Mouse (Mus musculus) midbrain, embryonic 12.5 days (tissue): ENCODE measurements around the gene Apon. TPM values are rescaled to one million over a fixed set of nuclear protein-coding genes. Genes with fewer than 3 reads are reported as not detected.

Experiments used
- ATAC-seq: fragments of 200-750 bp; cut with Nextera tagmentation; 2 replicates; pipeline ENCODE4 v1.8.0; 2017; ENCODE audit warnings: low read depth, moderate TSS enrichment, moderate library complexity; ENCODE audit not compliant: low FRiP score
- H3K27ac ChIP-seq: fragments of 300-500 bp; sonication (generic); replicated peaks from 2 replicates; pipeline ENCODE4 v1.5.1; 2016; ENCODE audit warnings: mild to moderate bottlenecking
- H3K27me3 ChIP-seq: fragments of 300-500 bp; sonication (generic); 2 replicates; pipeline ENCODE4 v1.6.1; 2016; ENCODE audit warnings: mild to moderate bottlenecking
- H3K36me3 ChIP-seq: fragments of 300-500 bp; sonication (generic); 2 replicates; pipeline ENCODE4 v1.6.1; 2016
- H3K4me1 ChIP-seq: fragments of 300-500 bp; sonication (generic); 2 replicates; pipeline ENCODE4 v1.6.1; 2016
- H3K4me2 ChIP-seq: fragments of 300-500 bp; sonication (generic); replicated peaks from 2 replicates; pipeline ENCODE4 v1.6.1; 2016; ENCODE audit warnings: mild to moderate bottlenecking, moderate library complexity
- H3K4me3 ChIP-seq: fragments of 300-500 bp; sonication (generic); 2 replicates; pipeline ENCODE4 v1.5.1; 2016; ENCODE audit warnings: mild to moderate bottlenecking
- H3K9ac ChIP-seq: fragments of 300-500 bp; sonication (generic); replicated peaks from 2 replicates; pipeline ENCODE4 v1.6.1; 2016; ENCODE audit warnings: mild to moderate bottlenecking, moderate library complexity
- H3K9me3 ChIP-seq: fragments of 300-500 bp; sonication (generic); 2 replicates; pipeline ENCODE4 v1.6.1; 2016; ENCODE audit warnings: mild to moderate bottlenecking
- WGBS: fragments of 180-500 bp; shearing (Covaris S2); methylation state at CpG from one replicate; pipeline ENCODE4 v1.1.7; 2016; 5-methylcytosine and 5-hydroxymethylcytosine counted together
- polyA plus RNA-seq: library from polyadenylated mRNA; unstranded; fragments of >200 nt; fragmentation: Nextera tagmentation; extraction: Ambion mirVana; gene quantifications from 2 replicates; pipeline ENCODE4 v1.2.1, GENCODE M21; 2016

The Apon gene
- polyA plus RNA-seq, 1 experiment from 2014 or later, result 0.92 TPM

GRCm38 (mm10) chr10:128303126-128304021 lies 49.5 kb downstream of the Apon start, which contains the start of gene Pan2:
TSS of gene Pan2 (plus strand) at chr10:128303335.
- WGBS, result 2% methylated on average over 37 of the region's 37 CpGs

More at GRCm38 (mm10) chr10:128303126-128304021, 49.5 kb downstream of the Apon start, which contains the start of gene Pan2:
- Histone ChIP-seq H3K4me2 (peak within 1 kb of the TSS; percentile 77), H3K4me3 (peak within 1 kb of the TSS; percentile 59), H3K27ac (peak within 1 kb of the TSS; percentile 91), H3K9ac (peak within 1 kb of the TSS; percentile 86), H3K36me3 (peaks cover 9% of the 10 kb centered on the region; the same call in 1 of the 2 replicates), H3K4me1 (peaks cover 19% of the 10 kb centered on the region), H3K27me3 (no peaks in the 10 kb centered on the region), H3K9me3 (no peaks in the 10 kb centered on the region)
- ATAC-seq, result peak; percentile 100

Other genes starting within 250 kb of the Apon start
- gene Hsd17b6, start 246.5 kb upstream of the Apon start, polyA plus RNA-seq, result not detected in 2 replicates
- 72.6 and 76.9 TPM in 2 replicates for gene Prim1, start 238.9 kb upstream of the Apon start, polyA plus RNA-seq
- gene Naca, start 218.5 kb upstream of the Apon start, polyA plus RNA-seq, result 716 and 742 TPM in 2 replicates
- 545 and 553 TPM in 2 replicates for gene Ptges3, start 195.1 kb upstream of the Apon start, polyA plus RNA-seq
- 1,976 and 1,998 TPM in 2 replicates for gene Atp5b, start 170.8 kb upstream of the Apon start, polyA plus RNA-seq
- gene Baz2a, start 162.5 kb upstream of the Apon start, polyA plus RNA-seq, result 14.1 and 16.0 TPM in 2 replicates
- 19.6 and 21.6 TPM in 2 replicates for gene Rbms2, start 73.8 kb upstream of the Apon start, polyA plus RNA-seq
- gene Gls2, start 59.6 kb upstream of the Apon start, polyA plus RNA-seq, result 0.71 and 0.91 TPM in 2 replicates
- gene Spryd4, start 42.3 kb upstream of the Apon start, polyA plus RNA-seq, result 21.4 and 24.1 TPM in 2 replicates
- 0.13 TPM in 1 of 2 replicates, not detected in the other for gene Mip, start 28.3 kb upstream of the Apon start, polyA plus RNA-seq
- gene Timeless, start 22.0 kb upstream of the Apon start, polyA plus RNA-seq, result 54.9 and 58.4 TPM in 2 replicates
- not detected in 2 replicates for gene Apof, start 14.6 kb downstream of the Apon start, polyA plus RNA-seq
- 23.8 and 24.1 TPM in 2 replicates for gene Stat2, start 16.5 kb downstream of the Apon start, polyA plus RNA-seq
- not detected in 2 replicates for gene Il23a, start 44.7 kb downstream of the Apon start, polyA plus RNA-seq
- 39.8 and 41.7 TPM in 2 replicates for gene Pan2, start 49.2 kb downstream of the Apon start, polyA plus RNA-seq
- 219 and 220 TPM in 2 replicates for gene Cnpy2, start 68.4 kb downstream of the Apon start, polyA plus RNA-seq
- 205 and 209 TPM in 2 replicates for gene Cs, start 83.6 kb downstream of the Apon start, polyA plus RNA-seq
- gene Coq10a, start 114.9 kb downstream of the Apon start, polyA plus RNA-seq, result 28.6 and 33.6 TPM in 2 replicates
- 12.9 and 13.5 TPM in 2 replicates for gene Ankrd52, start 123.0 kb downstream of the Apon start, polyA plus RNA-seq
- not detected in 2 replicates for gene Slc39a5, start 147.1 kb downstream of the Apon start, polyA plus RNA-seq
- gene Nabp2, start 157.4 kb downstream of the Apon start, polyA plus RNA-seq, result 127 and 147 TPM in 2 replicates
- gene Rnf41, start 157.6 kb downstream of the Apon start, polyA plus RNA-seq, result 57.6 and 60.7 TPM in 2 replicates
- 188 and 202 TPM in 2 replicates for gene Smarcc2, start 205.2 kb downstream of the Apon start, polyA plus RNA-seq
- 747 and 793 TPM in 2 replicates for gene Myl6, start 240.0 kb downstream of the Apon start, polyA plus RNA-seq
- 2.7 and 3.0 TPM in 2 replicates for gene Myl6b, start 244.6 kb downstream of the Apon start, polyA plus RNA-seq